Comparison of ENCODE assay signal across 17 mouse cellular contexts in the genomic region with DNA sequence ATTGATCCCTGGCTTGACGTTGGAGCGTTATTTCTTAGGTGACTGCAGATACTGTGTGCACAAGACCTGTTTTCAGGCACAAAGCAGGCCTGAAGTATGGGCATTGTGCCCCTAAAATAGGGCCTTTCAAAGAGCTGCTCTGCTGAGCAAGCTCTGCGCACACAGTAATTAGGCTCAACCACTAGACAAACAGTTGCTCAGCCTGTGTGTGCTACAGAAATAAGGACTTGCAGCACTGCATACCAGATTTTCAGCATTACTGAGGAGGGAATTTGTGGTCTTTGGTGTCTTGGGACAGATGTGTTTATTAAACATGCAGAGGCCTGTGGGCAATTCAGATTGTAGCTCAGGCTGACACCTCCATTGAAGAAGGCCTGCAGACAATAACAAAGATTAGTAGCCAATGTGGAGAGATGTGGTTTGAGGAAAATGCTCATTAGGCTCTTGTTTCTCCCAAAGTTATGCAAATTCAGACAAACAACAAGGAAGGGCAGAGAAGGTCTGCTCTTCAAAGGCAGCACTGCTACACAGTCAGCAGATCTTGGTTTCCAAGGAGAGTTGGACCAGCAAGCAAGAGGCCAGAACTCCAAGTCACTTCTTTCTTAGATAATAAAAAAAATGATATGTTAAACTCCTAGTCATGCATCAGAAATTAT.
DNase-seq lines count a peak whose midpoint lies in the region; ATAC-seq and TF ChIP-seq lines count a peak whose summit lies in the region.
"Had no signal": no experiment of that assay in that cellular context is flagged by ENCODE, and none has a peak within 500 bp of the region (broad histone marks: within the 10 kb centered on the region; RNA-seq: fewer than 3 reads in every experiment).

No protein-coding gene starts in this region.

- no peaks in the 10 kb centered on the region for H3K4me1 ChIP-seq in embryonic facial prominence, embryonic 14.5 days (ENCODE audit: control insufficient read depth, insufficient read depth, low read length)
- H3K4me1 ChIP-seq in hindbrain, embryonic 12.5 days: no peaks in the 10 kb centered on the region
- H3K4me1 ChIP-seq in midbrain, embryonic 16.5 days (ENCODE audit: control insufficient read depth, insufficient read depth, low read length): peaks cover 3% of the 10 kb centered on the region; the same call in 1 of the 2 replicates
- H3K4me1 ChIP-seq: embryonic facial prominence, embryonic 15.5 days; intestine, embryonic 15.5 days; neural tube, embryonic 15.5 days had no signal

- no peak for TF ChIP-seq CTCF in brain, embryonic 14.5 days (IDR thresholded peaks at IDR 0.05; ENCODE audit: borderline replicate concordance, extremely low read depth, insufficient read depth, insufficient read length)

- H3K4me3 ChIP-seq in embryonic facial prominence, embryonic 14.5 days (ENCODE audit: low read depth, low read length): no peak overlapping the region
- no peak overlapping the region for H3K4me3 ChIP-seq in hindbrain, embryonic 12.5 days
- H3K4me3 ChIP-seq in midbrain, embryonic 16.5 days (ENCODE audit: low read depth, low read length): no peak overlapping the region
- H3K4me3 ChIP-seq: embryonic facial prominence, embryonic 15.5 days; intestine, embryonic 15.5 days; neural tube, embryonic 15.5 days had no signal

- WGBS in embryonic facial prominence, embryonic 14.5 days: 38% methylated on average over 3 of the region's 3 CpGs
- 48% methylated on average over 3 of the region's 3 CpGs for WGBS in hindbrain, embryonic 12.5 days
- 38% methylated on average over 3 of the region's 3 CpGs for WGBS in midbrain, embryonic 16.5 days

- TF ChIP-seq POLR2A in brain, embryonic 14.5 days (IDR thresholded peaks at IDR 0.05; ENCODE audit: borderline replicate concordance, extremely low read depth, insufficient read depth, insufficient read length, poor library complexity, severe bottlenecking): no peak

- no peak overlapping the region for H3K9ac ChIP-seq in embryonic facial prominence, embryonic 14.5 days (ENCODE audit: low read depth, low read length)
- no peak overlapping the region for H3K9ac ChIP-seq in hindbrain, embryonic 12.5 days
- H3K9ac ChIP-seq in midbrain, embryonic 16.5 days (ENCODE audit: low read depth, low read length): no peak overlapping the region
- H3K9ac ChIP-seq: embryonic facial prominence, embryonic 15.5 days; intestine, embryonic 15.5 days; neural tube, embryonic 15.5 days had no signal

- no peaks in the 10 kb centered on the region for H3K36me3 ChIP-seq in embryonic facial prominence, embryonic 14.5 days (ENCODE audit: control insufficient read depth, insufficient read depth, low read length)
- no peaks in the 10 kb centered on the region for H3K36me3 ChIP-seq in hindbrain, embryonic 12.5 days
- H3K36me3 ChIP-seq in midbrain, embryonic 16.5 days (ENCODE audit: control insufficient read depth, insufficient read depth, low read length): no peaks in the 10 kb centered on the region
- H3K36me3 ChIP-seq: embryonic facial prominence, embryonic 15.5 days; intestine, embryonic 15.5 days; neural tube, embryonic 15.5 days had no signal

- H3K4me2 ChIP-seq in embryonic facial prominence, embryonic 14.5 days (ENCODE audit: low read depth, low read length): no peak overlapping the region
- no peak overlapping the region for H3K4me2 ChIP-seq in hindbrain, embryonic 12.5 days (replicated peaks)
- H3K4me2 ChIP-seq in midbrain, embryonic 16.5 days (ENCODE audit: low read length): no peak overlapping the region
- H3K4me2 ChIP-seq: embryonic facial prominence, embryonic 15.5 days; intestine, embryonic 15.5 days; neural tube, embryonic 15.5 days had no signal

- no peaks in the 10 kb centered on the region for H3K27me3 ChIP-seq in embryonic facial prominence, embryonic 14.5 days (replicated peaks; ENCODE audit: control insufficient read depth, insufficient read depth, low read length)
- H3K27me3 ChIP-seq in hindbrain, embryonic 12.5 days: no peaks in the 10 kb centered on the region
- H3K27me3 ChIP-seq in midbrain, embryonic 16.5 days (ENCODE audit: control insufficient read depth, insufficient read depth, low read depth, low read length): no peaks in the 10 kb centered on the region
- H3K27me3 ChIP-seq: embryonic facial prominence, embryonic 15.5 days; intestine, embryonic 15.5 days; neural tube, embryonic 15.5 days had no signal

- H3K9me3 ChIP-seq in embryonic facial prominence, embryonic 14.5 days (ENCODE audit: control insufficient read depth, low read length): no peaks in the 10 kb centered on the region
- H3K9me3 ChIP-seq in hindbrain, embryonic 12.5 days (replicated peaks): no peaks in the 10 kb centered on the region
- H3K9me3 ChIP-seq in midbrain, embryonic 16.5 days (replicated peaks; ENCODE audit: control insufficient read depth, low read length, poor library complexity, severe bottlenecking): no peaks in the 10 kb centered on the region
- H3K9me3 ChIP-seq: embryonic facial prominence, embryonic 15.5 days; intestine, embryonic 15.5 days; neural tube, embryonic 15.5 days had no signal

- no peak for ATAC-seq in embryonic facial prominence, embryonic 14.5 days (ENCODE audit: low read depth)
- ATAC-seq in hindbrain, embryonic 12.5 days (ENCODE audit: low FRiP score): peak; percentile 43
- 0 out of 2 replicates have a peak, but pooled peaks have one; percentile 51 for ATAC-seq in midbrain, embryonic 16.5 days
- ATAC-seq in megakaryocyte progenitor cell, adult 5-6 weeks (replicated peaks; ENCODE audit: poor library complexity): no peak
- ATAC-seq: intestine, embryonic 15.5 days; lung, postnatal 0 days had no signal

- H3K27ac ChIP-seq in embryonic facial prominence, embryonic 14.5 days (replicated peaks; ENCODE audit: low read depth, low read length): no peak overlapping the region; the same call in 1 of the 2 replicates
- H3K27ac ChIP-seq in hindbrain, embryonic 12.5 days: no peak overlapping the region
- H3K27ac ChIP-seq in midbrain, embryonic 16.5 days (ENCODE audit: low read length): no peak overlapping the region
- H3K27ac ChIP-seq: embryonic facial prominence, embryonic 15.5 days; intestine, embryonic 15.5 days; kidney, postnatal 0 days; neural tube, embryonic 15.5 days had no signal

- DNase-seq in brain, embryonic 14.5 days (ENCODE audit: low read depth): peak; percentile 89
- DNase-seq in embryonic facial prominence, embryonic 14.5 days (ENCODE audit: low spot score): peak; percentile 43
- DNase-seq in gastrocnemius, adult 8-10 months (ENCODE audit: low spot score in 2 of 2): no peak
- DNase-seq in testis, postnatal 14 days (ENCODE audit: low spot score): no peak
- DNase-seq in gastrocnemius, adult 18-20 months (ENCODE audit: low spot score): no peak
- DNase-seq: cerebellum, postnatal 10 days; heart, adult 11 months; heart, postnatal 10 days; right cerebral cortex, postnatal 25 days had no signal

Comparison
In these comparisons a context has a peak if more than half of its experiments do, and no peak if none do; other contexts are left out.
1. DNase-seq: peak in brain, embryonic 14.5 days (single experiment) and embryonic facial prominence, embryonic 14.5 days (single experiment); none in gastrocnemius, adult 8-10 months (0 of 2), testis, postnatal 14 days (single experiment) and gastrocnemius, adult 18-20 months (single experiment).
2. ATAC-seq: peak in hindbrain, embryonic 12.5 days (single experiment) and midbrain, embryonic 16.5 days (single experiment); none in embryonic facial prominence, embryonic 14.5 days (single experiment) and megakaryocyte progenitor cell, adult 5-6 weeks (single experiment).